Mouse (Mus musculus): ENCODE results near the gene Tssk3.

- peak; percentile 55 for TF ChIP-seq CTCF (IDR thresholded peaks at IDR 0.05; ENCODE audit: low read depth)
- no peak for TF ChIP-seq EP300 (optimal IDR thresholded peaks at IDR 0.05)
Measured at GRCm38 (mm10) chr4:129490972-129491880, at the start of gene Tssk3, which contains the start of gene Fam229a.
